10 mouse cellular contexts compared by ENCODE assay signal in genomic region chr4:135727817-135728216, GRCm38 (mm10). TPM values are rescaled to one million over a fixed set of nuclear protein-coding genes. Genes with fewer than 3 reads are reported as not detected.
DNase-seq lines count a peak whose midpoint lies in the region; ATAC-seq lines count a peak whose summit lies in the region.
"Had no signal": no experiment of that assay in that cellular context is flagged by ENCODE, and none has a peak within 500 bp of the region (broad histone marks: within the 10 kb centered on the region; RNA-seq: fewer than 3 reads in every experiment).

Gene Il22ra1 (plus strand): TSS chr4:135728172.

- H3K4me1 ChIP-seq in intestine, embryonic 16.5 days (ENCODE audit: control insufficient read depth, insufficient read depth, low read length) = peaks cover 4% of the 10 kb centered on the region; the same call in 1 of the 2 replicates
- H3K4me1 ChIP-seq in liver, embryonic 15.5 days (replicated peaks) = peaks cover 24% of the 10 kb centered on the region
- H3K4me1 ChIP-seq in hindbrain, embryonic 11.5 days (replicated peaks; ENCODE audit: control insufficient read depth, insufficient read depth, low read length) = no peaks in the 10 kb centered on the region

- H3K9me3 ChIP-seq in intestine, embryonic 16.5 days (ENCODE audit: control insufficient read depth, low read length) = no peaks in the 10 kb centered on the region
- no peaks in the 10 kb centered on the region; the same call in 1 of the 2 replicates for H3K9me3 ChIP-seq in liver, embryonic 15.5 days (replicated peaks)
- H3K9me3 ChIP-seq in hindbrain, embryonic 11.5 days (ENCODE audit: control insufficient read depth, low read length) = no peaks in the 10 kb centered on the region

- H3K4me3 ChIP-seq in intestine, embryonic 16.5 days (ENCODE audit: low read length) = peak within 1 kb of the TSS; percentile 55
- H3K4me3 ChIP-seq in liver, embryonic 15.5 days (replicated peaks) = peak within 1 kb of the TSS; percentile 53
- H3K4me3 ChIP-seq in hindbrain, embryonic 11.5 days (ENCODE audit: low read depth, low read length) = no peak within 1 kb of the TSS

- no peaks in the 10 kb centered on the region for H3K27me3 ChIP-seq in intestine, embryonic 16.5 days (replicated peaks; ENCODE audit: control insufficient read depth, insufficient read depth, low read length)
- peaks cover 51% of the 10 kb centered on the region for H3K27me3 ChIP-seq in liver, embryonic 15.5 days
- H3K27me3 ChIP-seq in hindbrain, embryonic 11.5 days (ENCODE audit: control insufficient read depth, insufficient read depth, low read length) = no peaks in the 10 kb centered on the region

- H3K4me2 ChIP-seq in intestine, embryonic 16.5 days (ENCODE audit: low read depth, low read length) = peak within 1 kb of the TSS; percentile 64
- H3K4me2 ChIP-seq in liver, embryonic 15.5 days = peak within 1 kb of the TSS; percentile 68
- H3K4me2 ChIP-seq in hindbrain, embryonic 11.5 days (replicated peaks; ENCODE audit: low read depth, low read length) = no peak within 1 kb of the TSS
- H3K4me2 ChIP-seq: midbrain, embryonic 11.5 days had no signal

- 24% methylated on average over 14 of the region's 14 CpGs for WGBS in intestine, embryonic 16.5 days
- WGBS in liver, embryonic 15.5 days (ENCODE audit: insufficient replicate concordance) = 15% methylated on average over 14 of the region's 14 CpGs
- 65% methylated on average over 14 of the region's 14 CpGs for WGBS in hindbrain, embryonic 11.5 days

- H3K27ac ChIP-seq in intestine, embryonic 16.5 days (ENCODE audit: low read length) = peak within 1 kb of the TSS; percentile 75
- H3K27ac ChIP-seq in liver, embryonic 15.5 days (replicated peaks) = peak within 1 kb of the TSS; percentile 9; the same call in 1 of the 2 replicates
- no peak within 1 kb of the TSS for H3K27ac ChIP-seq in hindbrain, embryonic 11.5 days (ENCODE audit: low read depth, low read length)

- peak; percentile 52 for DNase-seq in testis, postnatal 10 days (ENCODE audit: low spot score)
- no peak for DNase-seq in testis, postnatal 14 days (ENCODE audit: low spot score)
- DNase-seq in urinary bladder, postnatal 36 days (ENCODE audit: low spot score in 2 of 2) = peak; percentile 42 to 57
- no peak for DNase-seq in hindbrain, embryonic 11.5 days (ENCODE audit: low spot score)
- DNase-seq in c-Kit-positive CD71-positive TER-119-positive erythroid progenitor cells, embryonic 14.5 days (ENCODE audit: low spot score) = no peak
- DNase-seq in right cerebral cortex, postnatal 25 days = no peak

- H3K9ac ChIP-seq in intestine, embryonic 16.5 days (ENCODE audit: low read depth, low read length) = peak within 1 kb of the TSS; percentile 64
- peak within 1 kb of the TSS; percentile 52 for H3K9ac ChIP-seq in liver, embryonic 15.5 days
- H3K9ac ChIP-seq in hindbrain, embryonic 11.5 days (ENCODE audit: low read depth, low read length) = no peak within 1 kb of the TSS

- H3K36me3 ChIP-seq in intestine, embryonic 16.5 days (ENCODE audit: control insufficient read depth, insufficient read depth, low read length) = 0 out of 2 replicates have a peak, but pooled peaks cover under 1% of the 10 kb centered on the region
- H3K36me3 ChIP-seq in liver, embryonic 15.5 days (replicated peaks) = no peaks in the 10 kb centered on the region
- H3K36me3 ChIP-seq in hindbrain, embryonic 11.5 days (ENCODE audit: control insufficient read depth, insufficient read depth, low read length) = no peaks in the 10 kb centered on the region

- ATAC-seq in intestine, embryonic 16.5 days = peak; percentile 91
- peak; percentile 62 for ATAC-seq in liver, embryonic 15.5 days (ENCODE audit: insufficient read depth)
- no peak for ATAC-seq in hindbrain, embryonic 11.5 days (ENCODE audit: low FRiP score)

RNA-seq across cellular contexts. Expression of gene Il22ra1, which starts in this region (rescaled TPM):
- 6.6 and 7.9 TPM in 2 replicates for polyA plus RNA-seq in intestine, embryonic 16.5 days (2015; fragmentation: Nextera tagmentation; extraction: Ambion mirVana)
- polyA plus RNA-seq in liver, embryonic 15.5 days (2015; fragmentation: Nextera tagmentation; extraction: Ambion mirVana) = 0.55 and 0.56 TPM in 2 replicates
- not detected in 2 replicates for polyA plus RNA-seq in hindbrain, embryonic 11.5 days (2014; fragmentation: Nextera tagmentation; extraction: Ambion mirVana)
- polyA plus RNA-seq: embryonic facial prominence, embryonic 11.5 days; midbrain, embryonic 11.5 days had no signal

Comparison
In these comparisons a context has a peak if more than half of its experiments do, and no peak if none do; other contexts are left out.
1. DNase-seq: peak in testis, postnatal 10 days (single experiment) and urinary bladder, postnatal 36 days (2 of 2); none in testis, postnatal 14 days (single experiment), hindbrain, embryonic 11.5 days (single experiment), c-Kit-positive CD71-positive TER-119-positive erythroid progenitor cells, embryonic 14.5 days (single experiment) and right cerebral cortex, postnatal 25 days (single experiment).
2. Peak in ATAC-seq, H3K4me3 ChIP-seq, H3K27ac ChIP-seq, H3K9ac ChIP-seq and H3K4me2 ChIP-seq in liver, embryonic 15.5 days; RNA of the gene not detected or under 1 TPM.